ENCODE assay signal across 21 mouse cellular contexts in genomic region chr17:33902491-33902890, GRCm38 (mm10). TPM values are rescaled to one million over a fixed set of nuclear protein-coding genes. Genes with fewer than 3 reads are reported as not detected.
A peak's percentile ranks its signal among the peaks of the same experiment; 100 is the strongest.
DNase-seq lines count a peak whose midpoint lies in the region; ATAC-seq and TF ChIP-seq lines count a peak whose summit lies in the region.
"Had no signal": no experiment of that assay in that cellular context is flagged by ENCODE, and none has a peak within 500 bp of the region (broad histone marks: within the 10 kb centered on the region; RNA-seq: fewer than 3 reads in every experiment).

No protein-coding gene starts in this region.

- ATAC-seq in inflammation-experienced regulatory T-cells, adult 6 months: peak; percentile 56
- peak; percentile 19; the same call in 1 of the 2 replicates for ATAC-seq in liver, postnatal 0 days
- ATAC-seq: intestine, embryonic 16.5 days had no signal

- no peak for TF ChIP-seq CTCF in liver, postnatal 0 days (IDR thresholded peaks at IDR 0.05; ENCODE audit: low read depth)

- DNase-seq in 416B (ENCODE audit: low read depth) (peak; percentile 29), ES-E14 (ENCODE audit: low read depth, low spot score) (no peak)
- no peak for DNase-seq in liver, postnatal 0 days
- no peak for DNase-seq in cerebellum, postnatal 14 days
- DNase-seq in cerebellum, postnatal 4 days (ENCODE audit: low spot score in 2 of 2): no peak
- no peak for DNase-seq in yolk sac, embryonic 10.5 days (ENCODE audit: low spot score)
- no peak for DNase-seq in embryo, embryonic 10.5 days (ENCODE audit: low spot score)
- DNase-seq: adrenal gland, postnatal 10 days; cerebellum, adult 8-10 months; gastrocnemius, postnatal 25 days; lung, adult 2 months; lung, postnatal 4 days; midbrain, embryonic 14.5 days; thymus, postnatal 36 days had no signal

- peak overlapping the region; percentile 87 for H3K27ac ChIP-seq in ES-E14 (ENCODE audit: insufficient read depth, low read depth, low read length, poor library complexity, severe bottlenecking)
- H3K27ac ChIP-seq in liver, postnatal 0 days (ENCODE audit: low read depth): peak overlapping the region; percentile 31; the same call in 1 of the 2 replicates
- H3K27ac ChIP-seq: embryonic facial prominence, embryonic 15.5 days; kidney, postnatal 0 days; limb, embryonic 10.5 days had no signal

- H3K9ac ChIP-seq in ES-E14 (ENCODE audit: insufficient read depth, low read depth, low read length, poor library complexity, severe bottlenecking): peak overlapping the region; percentile 47; the same call in 1 of the 2 replicates
- H3K9ac ChIP-seq in liver, postnatal 0 days (replicated peaks): no peak overlapping the region
- H3K9ac ChIP-seq: embryonic facial prominence, embryonic 15.5 days had no signal

- no peak overlapping the region for H3K4me3 ChIP-seq in ES-E14 (ENCODE audit: insufficient read depth in 1 of 2, low read depth in 1 of 2, low read length in 2 of 2, poor library complexity in 1 of 2, severe bottlenecking in 1 of 2)
- H3K4me3 ChIP-seq in liver, postnatal 0 days (ENCODE audit: low read depth, low read length): no peak overlapping the region
- H3K4me3 ChIP-seq: embryonic facial prominence, embryonic 15.5 days; limb, embryonic 10.5 days had no signal

- H3K4me2 ChIP-seq in liver, postnatal 0 days (ENCODE audit: low read depth, low read length): 0 out of 2 replicates have a peak overlapping the region, but pooled peaks have one; percentile 9
- H3K4me2 ChIP-seq: embryonic facial prominence, embryonic 15.5 days had no signal

- no peaks in the 10 kb centered on the region for H3K9me3 ChIP-seq in ES-E14 (ENCODE audit: control insufficient read depth, insufficient read depth, low read depth, low read length)
- H3K9me3 ChIP-seq in liver, postnatal 0 days (ENCODE audit: low read length): no peaks in the 10 kb centered on the region
- H3K9me3 ChIP-seq: embryonic facial prominence, embryonic 15.5 days; limb, embryonic 10.5 days had no signal

- peaks cover 14 to 31% of the 10 kb centered on the region in 2 experiments for H3K4me1 ChIP-seq in ES-E14 (ENCODE audit: control insufficient read depth in 2 of 2, insufficient read depth in 2 of 2, low read length in 2 of 2, poor library complexity in 1 of 2)
- H3K4me1 ChIP-seq in liver, postnatal 0 days (ENCODE audit: insufficient read depth): peaks cover 29% of the 10 kb centered on the region
- H3K4me1 ChIP-seq: embryonic facial prominence, embryonic 15.5 days had no signal

- in situ Hi-C loops in ES-E14 (cut with MboI; ENCODE audit: low sequenced_read_pairs in 2 of 2, unreplicated experiment in 2 of 2): no loop called here

- no peaks in the 10 kb centered on the region for H3K36me3 ChIP-seq in ES-E14 (ENCODE audit: control insufficient read depth, insufficient read depth, low read length, poor library complexity, severe bottlenecking)
- no peaks in the 10 kb centered on the region for H3K36me3 ChIP-seq in liver, postnatal 0 days (replicated peaks; ENCODE audit: insufficient read depth, low read length)
- H3K36me3 ChIP-seq: embryonic facial prominence, embryonic 15.5 days; limb, embryonic 10.5 days had no signal

- no peak for TF ChIP-seq EP300 in liver, postnatal 0 days (IDR thresholded peaks at IDR 0.05; ENCODE audit: low read depth)

- H3K27me3 ChIP-seq in liver, postnatal 0 days (ENCODE audit: insufficient read depth, low read length): no peaks in the 10 kb centered on the region
- H3K27me3 ChIP-seq: embryonic facial prominence, embryonic 15.5 days had no signal

- 49% methylated on average over 7 of the region's 7 CpGs for WGBS in liver, postnatal 0 days (ENCODE audit: insufficient replicate concordance)

TF ChIP-seq in ES-E14, 5 proteins besides CTCF, POLR2A, EP300 and RAD21:
- no peak for TF ChIP-seq CHD2 (IDR thresholded peaks at IDR 0.05; ENCODE audit: low read depth, low read length)
- TF ChIP-seq ZNF384 (IDR thresholded peaks at IDR 0.05; ENCODE audit: low read depth, low read length): no peak
- no peak for TF ChIP-seq MAFK (IDR thresholded peaks at IDR 0.05; ENCODE audit: insufficient read depth, low read depth, low read length)
- TF ChIP-seq HCFC1 (IDR thresholded peaks at IDR 0.05; ENCODE audit: borderline replicate concordance, insufficient read depth, low read length): no peak
- TF ChIP-seq ZC3H11A (IDR thresholded peaks at IDR 0.05; ENCODE audit: borderline replicate concordance, low read depth, low read length): no peak

RNA-seq across cellular contexts. Expression of gene Platr17, which starts 2.4 kb away (rescaled TPM):
- total RNA-seq in ES-E14 (2012; rRNA removed): 33.2 and 46.0 TPM in 2 replicates
- 10 to 100 TPM in 1 of 3 experiments, 1 to 10 TPM in 2; 5.3 to 10.1 (median 5.4) TPM for polyA plus RNA-seq in inflammation-experienced regulatory T-cells, adult 6 months (2017; shearing (Covaris generic))
- 0.41 and 0.54 TPM in 2 replicates for polyA plus RNA-seq in liver, postnatal 0 days (2015; fragmentation: Nextera tagmentation; extraction: Ambion mirVana)
- total RNA-seq: adrenal gland, postnatal 10 days; gastrocnemius, postnatal 25 days had no signal
- polyA plus RNA-seq: heart, postnatal 0 days; intestine, embryonic 16.5 days; midbrain, embryonic 14.5 days; neural tube, embryonic 11.5 days had no signal

RNA-seq across cellular contexts. Expression of gene Daxx, which starts 6.7 kb away (rescaled TPM):
- total RNA-seq in ES-E14 (2012; rRNA removed): 67.3 and 73.7 TPM in 2 replicates
- polyA plus RNA-seq in inflammation-experienced regulatory T-cells, adult 6 months (2017; shearing (Covaris generic)): 100 to 1,000 TPM; 101 to 116 (median 102) TPM
- 12.6 and 13.0 TPM in 2 replicates for polyA plus RNA-seq in liver, postnatal 0 days (2015; fragmentation: Nextera tagmentation; extraction: Ambion mirVana)

RNA-seq across cellular contexts. Expression of gene Kifc1, which starts 12.0 kb away (rescaled TPM):
- 149 and 187 TPM in 2 replicates for total RNA-seq in ES-E14 (2012; rRNA removed)
- 1 to 10 TPM in 2 of 3 experiments, under 1 TPM in 1; 0.20 to 7.4 (median 1.3) TPM for polyA plus RNA-seq in inflammation-experienced regulatory T-cells, adult 6 months (2017; shearing (Covaris generic))
- polyA plus RNA-seq in liver, postnatal 0 days (2015; fragmentation: Nextera tagmentation; extraction: Ambion mirVana): 2.6 and 3.6 TPM in 2 replicates

RNA-seq across cellular contexts. Expression of gene Tapbp, which starts 13.2 kb away (rescaled TPM):
- total RNA-seq in ES-E14 (2012; rRNA removed): 39.4 and 64.9 TPM in 2 replicates
- 100 to 1,000 TPM; 367 to 428 (median 385) TPM for polyA plus RNA-seq in inflammation-experienced regulatory T-cells, adult 6 months (2017; shearing (Covaris generic))
- polyA plus RNA-seq in liver, postnatal 0 days (2015; fragmentation: Nextera tagmentation; extraction: Ambion mirVana): 47.0 and 47.9 TPM in 2 replicates

RNA-seq across cellular contexts. Expression of gene Zbtb22, which starts 13.2 kb away (rescaled TPM):
- total RNA-seq in ES-E14 (2012; rRNA removed): 32.8 and 34.8 TPM in 2 replicates
- 1 to 10 TPM; 3.7 to 6.8 (median 4.8) TPM for polyA plus RNA-seq in inflammation-experienced regulatory T-cells, adult 6 months (2017; shearing (Covaris generic))
- polyA plus RNA-seq in liver, postnatal 0 days (2015; fragmentation: Nextera tagmentation; extraction: Ambion mirVana): 7.1 and 7.9 TPM in 2 replicates
